Mouse (Mus musculus): ENCODE data around the gene Fbxl5. TPM values are rescaled to one million over a fixed set of nuclear protein-coding genes. Genes with fewer than 3 reads are reported as not detected.

The Fbxl5 gene
- polyA plus RNA-seq, 1 experiment from 2014 or later: 41.8 TPM

DNA sequence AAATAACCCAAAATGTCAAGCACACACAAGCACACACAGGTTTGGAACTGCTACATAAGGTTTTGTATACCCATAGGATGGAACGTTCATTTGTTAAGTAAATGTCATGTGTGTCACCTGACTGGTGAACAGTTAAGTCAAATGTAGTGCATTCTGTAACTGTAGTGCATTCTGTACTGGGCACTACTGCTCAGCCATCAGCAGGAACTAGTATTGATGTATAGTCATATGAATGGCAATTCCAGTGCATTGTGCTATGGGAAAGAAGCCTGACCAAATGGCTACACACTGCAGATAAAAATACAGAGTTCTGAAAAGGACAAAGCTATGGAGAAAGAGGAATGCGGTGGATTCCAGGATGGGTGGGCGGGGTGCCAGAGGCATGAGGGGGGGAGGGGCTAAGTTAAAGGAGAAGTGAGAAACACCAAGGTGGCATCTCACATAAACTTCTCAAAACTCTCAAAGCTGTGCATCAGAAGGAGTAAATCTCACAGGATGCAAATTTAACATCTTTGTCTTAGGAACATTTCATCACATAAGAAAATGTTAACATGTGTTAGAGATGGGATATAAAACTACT, 21.2 kb upstream of the Fbxl5 start:
- Histone ChIP-seq H3K9ac (ENCODE audit: low read depth, low read length) (no peak overlapping the region), H3K9me3 (replicated peaks; ENCODE audit: control insufficient read depth, low read length) (peaks cover 3% of the 10 kb centered on the region; the same call in 1 of the 2 replicates), H3K4me3 (ENCODE audit: low read depth, low read length) (no peak overlapping the region), H3K27ac (ENCODE audit: low read depth, low read length) (no peak overlapping the region), H3K4me2 (no peak overlapping the region), H3K4me1 (ENCODE audit: control insufficient read depth, insufficient read depth, low read length) (no peaks in the 10 kb centered on the region), H3K27me3 (ENCODE audit: control insufficient read depth, insufficient read depth, low read length) (no peaks in the 10 kb centered on the region), H3K36me3 (ENCODE audit: control insufficient read depth, insufficient read depth, low read length) (no peaks in the 10 kb centered on the region)
- 67% methylated on average over 3 of the region's 3 CpGs for WGBS (ENCODE audit: insufficient replicate concordance)
- no peak for ATAC-seq (replicated peaks; ENCODE audit: insufficient number of reproducible peaks, low FRiP score, low TSS enrichment)

DNA sequence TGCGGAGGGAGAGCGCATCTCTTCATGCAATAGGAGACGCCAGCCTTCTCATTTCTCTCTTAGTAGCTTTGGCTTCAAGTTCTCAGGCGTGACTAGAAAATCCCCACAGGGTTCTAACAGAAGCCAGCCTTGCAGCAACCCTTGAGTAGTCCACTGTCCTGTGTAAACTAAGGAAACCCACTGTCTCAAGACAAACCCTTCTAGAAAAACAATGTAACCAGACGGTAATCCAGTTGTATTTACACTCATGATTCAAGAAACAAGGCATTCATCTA, 20.5 kb upstream of the Fbxl5 start:
- H3K27ac ChIP-seq (ENCODE audit: low read depth, low read length): no peak overlapping the region
- no peaks in the 10 kb centered on the region for H3K27me3 ChIP-seq (ENCODE audit: control insufficient read depth, insufficient read depth, low read length)
- no peaks in the 10 kb centered on the region for H3K36me3 ChIP-seq (ENCODE audit: control insufficient read depth, insufficient read depth, low read length)
- no peak overlapping the region for H3K4me3 ChIP-seq (ENCODE audit: low read depth, low read length)
- 81% methylated on average over 5 of the region's 5 CpGs for WGBS (ENCODE audit: insufficient replicate concordance)
- no peak overlapping the region for H3K9ac ChIP-seq (ENCODE audit: low read depth, low read length)
- ATAC-seq (replicated peaks; ENCODE audit: insufficient number of reproducible peaks, low FRiP score, low TSS enrichment): no peak
- peaks cover 3% of the 10 kb centered on the region; the same call in 1 of the 2 replicates for H3K9me3 ChIP-seq (replicated peaks; ENCODE audit: control insufficient read depth, low read length)
- H3K4me1 ChIP-seq (ENCODE audit: control insufficient read depth, insufficient read depth, low read length): no peaks in the 10 kb centered on the region
- no peak overlapping the region for H3K4me2 ChIP-seq

DNA sequence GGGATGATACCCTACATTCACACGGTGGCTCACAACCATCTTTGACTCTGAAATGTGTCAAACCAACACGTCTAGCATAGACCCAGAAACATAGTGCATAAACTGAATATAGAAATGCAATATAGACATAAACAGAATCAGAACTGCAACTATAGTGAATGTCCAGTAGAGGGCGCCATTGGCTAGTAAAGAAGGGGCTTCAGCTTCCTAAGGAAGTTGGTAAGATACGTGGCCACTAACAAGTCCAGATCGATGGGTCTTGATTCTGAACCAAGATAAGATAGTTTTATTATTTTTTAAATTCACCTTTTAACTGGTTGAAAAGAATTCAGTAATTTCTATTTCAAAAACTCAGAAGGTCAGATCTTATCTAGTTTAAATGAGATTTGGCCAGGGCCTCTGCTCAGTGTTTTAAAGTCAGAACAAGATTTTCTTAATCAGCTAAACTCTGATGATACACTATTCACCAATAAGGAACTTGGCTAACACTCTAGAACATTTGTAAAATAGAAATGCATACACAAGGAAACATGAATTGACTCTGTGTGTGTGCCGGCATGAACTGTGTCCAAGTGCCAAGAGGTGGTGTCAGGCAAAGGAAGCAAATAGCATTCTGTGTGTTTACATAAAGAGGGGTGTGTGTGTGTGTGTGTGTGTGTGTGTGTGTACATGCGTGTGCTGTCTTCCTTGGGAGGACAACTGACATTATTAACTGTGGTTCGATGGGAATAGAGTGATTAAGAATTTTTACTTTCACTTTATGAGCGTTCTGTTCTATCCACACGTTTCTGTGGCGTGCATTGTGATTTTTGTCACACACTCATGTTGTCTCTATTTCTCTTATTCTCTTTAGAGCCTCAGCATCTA, 19.9 kb upstream of the Fbxl5 start:
- Histone ChIP-seq H3K27ac (ENCODE audit: low read depth, low read length) (no peak overlapping the region), H3K4me1 (ENCODE audit: control insufficient read depth, insufficient read depth, low read length) (no peaks in the 10 kb centered on the region), H3K9me3 (replicated peaks; ENCODE audit: control insufficient read depth, low read length) (peaks cover 3% of the 10 kb centered on the region; the same call in 1 of the 2 replicates), H3K4me3 (ENCODE audit: low read depth, low read length) (no peak overlapping the region), H3K36me3 (ENCODE audit: control insufficient read depth, insufficient read depth, low read length) (no peaks in the 10 kb centered on the region), H3K27me3 (ENCODE audit: control insufficient read depth, insufficient read depth, low read length) (no peaks in the 10 kb centered on the region), H3K9ac (ENCODE audit: low read depth, low read length) (no peak overlapping the region), H3K4me2 (no peak overlapping the region)
- ATAC-seq (replicated peaks; ENCODE audit: insufficient number of reproducible peaks, low FRiP score, low TSS enrichment): no peak
- 47% methylated on average over 11 of the region's 11 CpGs for WGBS (ENCODE audit: insufficient replicate concordance)

DNA sequence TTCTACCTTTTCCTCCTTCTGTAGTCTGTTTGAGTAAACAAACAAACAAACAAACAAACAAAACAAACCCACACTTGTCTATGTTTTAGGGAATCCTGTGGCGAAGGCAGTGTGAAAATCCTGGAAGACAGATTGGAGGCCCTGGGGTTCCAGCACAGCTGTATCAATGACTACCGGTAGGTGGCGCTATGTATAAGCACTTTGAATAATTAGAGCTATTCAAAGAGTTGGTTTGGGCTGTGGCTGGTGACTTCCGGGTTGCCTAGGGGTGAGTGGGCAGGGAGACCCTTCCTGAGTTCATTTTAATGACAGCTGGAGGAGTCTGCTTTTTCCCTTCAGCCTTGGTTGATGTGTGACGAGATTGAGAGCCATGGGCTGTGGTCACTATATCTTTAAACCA, 15.9 kb upstream of the Fbxl5 start:
- no peak for ATAC-seq (replicated peaks; ENCODE audit: insufficient number of reproducible peaks, low FRiP score, low TSS enrichment)
- 57% methylated on average over 5 of the region's 5 CpGs for WGBS (ENCODE audit: insufficient replicate concordance)
- no peak overlapping the region for H3K27ac ChIP-seq (ENCODE audit: low read depth, low read length)
- no peaks in the 10 kb centered on the region for H3K27me3 ChIP-seq (ENCODE audit: control insufficient read depth, insufficient read depth, low read length)
- no peaks in the 10 kb centered on the region for H3K9me3 ChIP-seq (replicated peaks; ENCODE audit: control insufficient read depth, low read length)
- H3K4me3 ChIP-seq (ENCODE audit: low read depth, low read length): no peak overlapping the region
- H3K4me2 ChIP-seq: no peak overlapping the region
- H3K4me1 ChIP-seq (ENCODE audit: control insufficient read depth, insufficient read depth, low read length): no peaks in the 10 kb centered on the region
- no peak overlapping the region for H3K9ac ChIP-seq (ENCODE audit: low read depth, low read length)
- H3K36me3 ChIP-seq (ENCODE audit: control insufficient read depth, insufficient read depth, low read length): no peaks in the 10 kb centered on the region

DNA sequence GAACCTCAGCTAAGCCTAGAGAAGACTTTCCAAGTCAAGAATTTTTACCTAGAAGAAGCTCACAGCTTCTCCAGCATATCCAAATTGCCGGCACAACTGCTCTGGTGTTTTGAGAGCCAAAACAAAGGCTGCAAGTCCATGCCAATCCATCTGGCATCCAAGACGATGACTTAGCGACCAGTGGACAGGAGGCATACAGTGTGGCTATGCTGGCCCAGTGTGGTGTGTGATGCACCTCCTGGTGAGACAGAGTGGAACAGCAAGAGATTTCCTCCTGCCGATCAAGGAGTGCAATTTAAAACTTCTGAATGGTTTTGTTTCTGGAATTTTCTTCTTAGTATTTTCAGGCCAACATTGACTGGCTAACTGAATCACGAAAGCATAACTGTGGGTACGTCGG, 15.2 kb upstream of the Fbxl5 start:
- WGBS (ENCODE audit: insufficient replicate concordance): 92% methylated on average over 7 of the region's 7 CpGs
- no peak overlapping the region for H3K4me3 ChIP-seq (ENCODE audit: low read depth, low read length)
- H3K9me3 ChIP-seq (replicated peaks; ENCODE audit: control insufficient read depth, low read length): no peaks in the 10 kb centered on the region
- H3K4me2 ChIP-seq: no peak overlapping the region
- no peaks in the 10 kb centered on the region for H3K36me3 ChIP-seq (ENCODE audit: control insufficient read depth, insufficient read depth, low read length)
- H3K27me3 ChIP-seq (ENCODE audit: control insufficient read depth, insufficient read depth, low read length): no peaks in the 10 kb centered on the region
- H3K4me1 ChIP-seq (ENCODE audit: control insufficient read depth, insufficient read depth, low read length): no peaks in the 10 kb centered on the region
- no peak for ATAC-seq (replicated peaks; ENCODE audit: insufficient number of reproducible peaks, low FRiP score, low TSS enrichment)
- no peak overlapping the region for H3K9ac ChIP-seq (ENCODE audit: low read depth, low read length)
- H3K27ac ChIP-seq (ENCODE audit: low read depth, low read length): no peak overlapping the region

DNA sequence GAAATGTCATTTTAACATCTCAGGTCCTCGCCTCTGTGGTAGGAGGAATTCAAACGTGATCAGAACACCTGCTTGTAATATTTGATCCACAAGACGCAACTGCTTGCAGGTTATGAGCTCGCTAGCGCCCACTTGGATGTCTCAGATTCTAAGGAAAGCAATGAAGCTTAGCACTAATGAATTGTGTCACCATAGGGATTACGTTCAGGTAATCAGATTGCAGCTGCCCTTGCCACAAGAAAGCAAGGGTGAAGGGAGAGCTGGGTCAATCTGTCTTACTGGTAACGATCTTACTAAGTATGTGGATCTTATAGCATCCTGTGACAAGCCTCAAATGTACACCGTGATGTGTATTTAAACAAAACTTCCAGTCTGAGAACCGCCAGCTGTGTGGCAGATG, 5.9 kb upstream of the Fbxl5 start:
- 79% methylated on average over 9 of the region's 9 CpGs for WGBS (ENCODE audit: insufficient replicate concordance)
- H3K4me1 ChIP-seq (ENCODE audit: control insufficient read depth, insufficient read depth, low read length): no peaks in the 10 kb centered on the region
- H3K36me3 ChIP-seq (ENCODE audit: control insufficient read depth, insufficient read depth, low read length): no peaks in the 10 kb centered on the region
- ATAC-seq (replicated peaks; ENCODE audit: insufficient number of reproducible peaks, low FRiP score, low TSS enrichment): no peak
- no peak overlapping the region for H3K9ac ChIP-seq (ENCODE audit: low read depth, low read length)
- H3K4me2 ChIP-seq: no peak overlapping the region
- H3K27me3 ChIP-seq (ENCODE audit: control insufficient read depth, insufficient read depth, low read length): no peaks in the 10 kb centered on the region
- H3K4me3 ChIP-seq (ENCODE audit: low read depth, low read length): no peak overlapping the region
- no peak overlapping the region for H3K27ac ChIP-seq (ENCODE audit: low read depth, low read length)
- H3K9me3 ChIP-seq (replicated peaks; ENCODE audit: control insufficient read depth, low read length): no peaks in the 10 kb centered on the region

DNA sequence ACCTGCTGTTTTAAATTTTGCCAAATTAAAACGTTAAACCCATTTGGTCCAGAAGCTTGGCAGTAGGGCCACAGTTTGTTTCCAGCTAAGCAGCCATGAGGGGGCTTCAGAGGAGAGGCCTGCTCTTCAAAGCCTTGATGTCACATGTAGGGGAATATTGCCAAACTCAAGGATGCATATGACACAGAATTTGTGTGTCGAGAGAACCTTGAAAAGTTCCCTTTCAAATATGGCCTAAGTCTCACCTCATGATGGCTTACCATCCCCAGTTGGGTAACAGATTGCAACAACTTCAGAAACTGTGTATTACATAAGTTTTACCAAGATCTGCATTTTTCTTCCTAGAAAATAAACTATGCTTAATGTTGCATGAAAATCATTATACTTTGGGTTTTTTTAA, 5.4 kb upstream of the Fbxl5 start:
- Histone ChIP-seq H3K9me3 (replicated peaks; ENCODE audit: control insufficient read depth, low read length) (no peaks in the 10 kb centered on the region), H3K9ac (ENCODE audit: low read depth, low read length) (no peak overlapping the region), H3K4me1 (ENCODE audit: control insufficient read depth, insufficient read depth, low read length) (no peaks in the 10 kb centered on the region), H3K4me2 (no peak overlapping the region), H3K36me3 (ENCODE audit: control insufficient read depth, insufficient read depth, low read length) (no peaks in the 10 kb centered on the region), H3K27ac (ENCODE audit: low read depth, low read length) (no peak overlapping the region), H3K4me3 (ENCODE audit: low read depth, low read length) (no peak overlapping the region), H3K27me3 (ENCODE audit: control insufficient read depth, insufficient read depth, low read length) (no peaks in the 10 kb centered on the region)
- ATAC-seq (replicated peaks; ENCODE audit: insufficient number of reproducible peaks, low FRiP score, low TSS enrichment): no peak
- WGBS (ENCODE audit: insufficient replicate concordance): 82% methylated on average over 2 of the region's 2 CpGs

DNA sequence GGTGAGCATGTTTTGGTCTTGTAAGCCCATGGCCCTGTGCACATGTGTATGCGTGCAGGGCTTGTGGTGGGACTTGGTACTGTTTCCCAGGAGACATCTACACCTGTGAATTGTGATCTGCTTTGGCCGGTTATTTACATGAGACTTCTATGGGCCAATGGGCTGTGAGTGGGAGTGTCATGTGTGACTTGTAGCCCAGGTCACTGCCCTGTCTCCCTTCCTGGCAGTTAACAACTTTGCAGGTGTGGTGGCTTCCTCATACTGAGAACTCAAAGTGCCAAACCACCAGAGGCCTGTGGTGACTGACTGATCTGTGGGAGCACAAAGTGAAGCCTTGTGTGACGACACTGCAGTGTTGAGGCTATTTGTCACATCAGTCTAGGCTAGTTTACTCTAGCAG, 3.1 kb upstream of the Fbxl5 start:
- H3K4me3 ChIP-seq (ENCODE audit: low read depth, low read length): no peak overlapping the region
- H3K36me3 ChIP-seq (ENCODE audit: control insufficient read depth, insufficient read depth, low read length): no peaks in the 10 kb centered on the region
- no peak overlapping the region for H3K4me2 ChIP-seq
- no peak overlapping the region for H3K9ac ChIP-seq (ENCODE audit: low read depth, low read length)
- WGBS (ENCODE audit: insufficient replicate concordance): 71% methylated on average over 3 of the region's 3 CpGs
- no peak overlapping the region for H3K27ac ChIP-seq (ENCODE audit: low read depth, low read length)
- H3K4me1 ChIP-seq (ENCODE audit: control insufficient read depth, insufficient read depth, low read length): no peaks in the 10 kb centered on the region
- H3K27me3 ChIP-seq (ENCODE audit: control insufficient read depth, insufficient read depth, low read length): no peaks in the 10 kb centered on the region
- no peak for ATAC-seq (replicated peaks; ENCODE audit: insufficient number of reproducible peaks, low FRiP score, low TSS enrichment)
- no peaks in the 10 kb centered on the region for H3K9me3 ChIP-seq (replicated peaks; ENCODE audit: control insufficient read depth, low read length)

DNA sequence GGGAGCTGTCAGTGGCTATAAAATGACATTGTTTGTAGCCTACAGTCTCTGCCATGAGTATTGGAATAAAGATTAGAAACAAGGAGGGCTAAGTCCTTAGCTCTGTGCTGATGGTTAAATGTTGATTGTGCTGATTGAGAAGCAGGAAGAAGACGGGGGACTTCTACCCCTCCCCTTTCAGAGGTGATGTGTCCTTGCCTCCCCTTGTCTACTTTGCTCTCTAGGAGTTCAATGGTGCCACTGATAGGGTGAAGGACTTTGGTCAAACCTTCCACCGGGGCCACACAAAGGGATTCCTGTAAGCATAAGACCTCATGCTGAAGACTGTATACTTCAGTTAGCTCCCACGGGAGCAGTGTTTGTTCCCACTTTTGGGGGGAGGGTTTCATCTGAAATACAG, 1.4 kb upstream of the Fbxl5 start:
- no peak overlapping the region for H3K4me3 ChIP-seq (ENCODE audit: low read depth, low read length)
- no peak for ATAC-seq (replicated peaks; ENCODE audit: insufficient number of reproducible peaks, low FRiP score, low TSS enrichment)
- H3K27me3 ChIP-seq (ENCODE audit: control insufficient read depth, insufficient read depth, low read length): no peaks in the 10 kb centered on the region
- no peak overlapping the region for H3K27ac ChIP-seq (ENCODE audit: low read depth, low read length)
- H3K4me1 ChIP-seq (ENCODE audit: control insufficient read depth, insufficient read depth, low read length): no peaks in the 10 kb centered on the region
- 71% methylated on average over 3 of the region's 3 CpGs for WGBS (ENCODE audit: insufficient replicate concordance)
- no peaks in the 10 kb centered on the region for H3K36me3 ChIP-seq (ENCODE audit: control insufficient read depth, insufficient read depth, low read length)
- H3K9ac ChIP-seq (ENCODE audit: low read depth, low read length): no peak overlapping the region
- no peak overlapping the region for H3K4me2 ChIP-seq
- no peaks in the 10 kb centered on the region for H3K9me3 ChIP-seq (replicated peaks; ENCODE audit: control insufficient read depth, low read length)
